Mouse (Mus musculus) erythroblast, embryonic 14.5 days (primary cell): ENCODE measurements around the gene Nfic.

Source experiments
- GATA1 ChIP-seq: IDR thresholded peaks from 2 replicates; pipeline ENCODE4 v1.6.1; 2012; ENCODE audit warnings: low read length, inconsistent platforms, mixed read lengths
- TAL1 ChIP-seq: IDR thresholded peaks from 3 replicates; pipeline ENCODE4 v1.6.1; 2012; ENCODE audit warnings: low read length, inconsistent platforms, mixed read lengths

DNA sequence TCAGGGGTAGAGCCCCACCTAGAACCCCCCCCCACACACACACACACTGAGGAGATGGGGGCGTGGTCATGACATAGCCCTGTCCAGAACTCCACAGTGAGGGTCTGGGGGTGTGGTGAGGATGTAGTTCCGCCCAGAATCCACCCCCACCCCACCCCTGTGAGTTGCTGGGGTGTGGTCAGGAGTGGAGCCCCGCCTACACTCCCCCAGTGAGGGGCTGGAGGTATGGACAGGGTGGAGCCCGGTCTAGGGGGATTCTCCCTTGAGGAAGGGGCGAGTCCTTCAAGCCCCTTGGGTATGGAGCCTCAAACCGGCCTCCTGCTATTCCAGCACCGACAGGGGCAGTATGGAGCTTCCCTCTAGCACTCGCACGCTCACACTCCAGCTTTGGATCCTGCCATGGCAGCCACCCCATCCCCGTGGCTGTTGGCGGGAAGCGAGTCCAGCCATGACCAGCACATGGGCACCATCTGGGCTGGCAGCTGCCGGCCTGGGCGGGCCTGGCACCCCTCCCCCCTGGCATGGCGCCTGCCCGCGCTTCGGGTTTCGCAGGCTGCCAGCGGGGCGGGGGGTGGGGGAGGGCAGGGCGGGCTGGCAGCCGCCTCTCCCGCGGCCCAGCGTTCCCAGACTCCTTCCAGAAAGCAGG lies 38.7 kb downstream of the Nfic start:
- TF ChIP-seq TAL1 (no peak), GATA1 (no peak)
